Mouse (Mus musculus): ENCODE data around the gene Ccdc57.

- peak; percentile 26; the same call in 1 of the 2 replicates for TF ChIP-seq POLR2A (IDR thresholded peaks at IDR 0.05; ENCODE audit: low read depth, low read length)
- no peak for TF ChIP-seq CTCF (IDR thresholded peaks at IDR 0.05; ENCODE audit: borderline replicate concordance, insufficient read depth, low read length)
These were observed 107.3 kb downstream of the Ccdc57 start for GRCm38 (mm10) chr11:120825289-120825863.

Measured in embryonic fibroblast, embryonic 13.5 days (primary cell).